Mouse (Mus musculus): ENCODE measurements at regions not wholly inside any gene's neighbourhood (a gene's known extent, or its start where the extent isn't known, plus 50 kb on each side); places are given as distances from the start of the nearest gene placed in this dataset.
"Not testable (repeated sequence)": the region's sequence is repeated elsewhere in the genome, so short reads cannot be mapped to it uniquely, and the experiment has no call there.

DNA sequence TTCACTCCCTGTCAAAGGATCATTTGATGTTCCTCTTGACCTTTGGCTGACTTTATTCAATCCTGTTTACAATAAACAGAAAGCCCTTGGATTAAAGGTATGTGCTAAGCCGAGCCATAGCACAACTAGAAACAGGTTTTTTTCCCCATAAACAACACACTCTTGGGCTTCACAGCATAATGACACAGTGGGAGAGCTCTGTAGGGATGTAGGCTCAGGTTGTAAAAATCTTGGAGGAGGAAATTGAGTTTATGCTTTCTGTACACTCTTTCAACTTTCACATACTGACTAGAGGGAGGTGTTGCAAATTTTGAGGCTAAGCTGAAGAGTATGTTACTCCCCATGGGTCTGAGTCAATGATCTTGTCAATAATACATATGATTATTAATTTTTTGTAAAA, 69.7 kb upstream of the Akr1c12 start:
- Histone ChIP-seq H3K4me2 (no peak overlapping the region), H3K4me1 (no peaks in the 10 kb centered on the region), H3K4me3 (replicated peaks) (no peak overlapping the region), H3K36me3 (no peaks in the 10 kb centered on the region), H3K9ac (replicated peaks) (no peak overlapping the region), H3K27ac (replicated peaks) (no peak overlapping the region), H3K27me3 (replicated peaks) (no peaks in the 10 kb centered on the region), H3K9me3 (replicated peaks) (no peaks in the 10 kb centered on the region)
- WGBS = 51% methylated on average over 1 of the region's 1 CpGs
- no peak for ATAC-seq (ENCODE audit: low FRiP score)

DNA sequence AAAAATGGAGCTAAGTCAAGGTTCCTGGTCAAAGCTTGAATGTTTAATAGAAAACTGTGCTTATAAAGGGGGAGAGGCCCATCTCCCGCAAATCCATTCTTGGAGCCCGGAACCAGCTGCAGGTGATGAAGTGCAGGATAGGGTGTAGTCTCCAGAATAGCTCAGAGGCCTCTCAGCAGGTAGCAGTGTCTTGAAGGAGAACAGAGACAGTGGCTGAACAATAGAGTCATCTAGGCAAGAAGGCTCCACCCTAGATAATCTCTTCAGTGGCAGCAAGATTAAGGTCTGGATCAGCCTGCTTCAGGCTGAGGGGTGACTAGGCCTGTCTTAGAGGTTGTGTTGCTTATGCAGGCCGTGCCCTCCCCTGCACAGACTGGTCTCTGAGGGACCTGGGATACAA, 71.4 kb upstream of the Akr1c12 start:
- H3K4me1 ChIP-seq = no peaks in the 10 kb centered on the region
- no peaks in the 10 kb centered on the region for H3K36me3 ChIP-seq
- H3K27ac ChIP-seq (replicated peaks) = no peak overlapping the region
- H3K9ac ChIP-seq (replicated peaks) = no peak overlapping the region
- WGBS = 84% methylated on average over 3 of the region's 3 CpGs
- H3K9me3 ChIP-seq (replicated peaks) = no peaks in the 10 kb centered on the region
- H3K27me3 ChIP-seq (replicated peaks) = no peaks in the 10 kb centered on the region
- no peak overlapping the region for H3K4me3 ChIP-seq (replicated peaks)
- H3K4me2 ChIP-seq = no peak overlapping the region
- no peak for ATAC-seq (ENCODE audit: low FRiP score)

GRCm38 (mm10) chr13:4376654-4377053, 57.5 kb upstream of the Akr1c6 start:
- not testable (repeated sequence) for H3K27ac ChIP-seq (replicated peaks); H3K27me3 ChIP-seq (replicated peaks); H3K4me1 ChIP-seq; H3K9ac ChIP-seq (replicated peaks); ATAC-seq (ENCODE audit: low FRiP score); H3K36me3 ChIP-seq; H3K9me3 ChIP-seq (replicated peaks)
- peak overlapping the region; percentile 47 for H3K4me2 ChIP-seq
- H3K4me3 ChIP-seq (replicated peaks) = peak overlapping the region; percentile 21
- 18% methylated on average over 8 of the region's 8 CpGs for WGBS

Measured in neural tube, embryonic 15.5 days (tissue).